Mouse (Mus musculus) kidney, postnatal 0 days (tissue): ENCODE results near the gene Chsy1. TPM values are rescaled to one million over a fixed set of nuclear protein-coding genes. Genes with fewer than 3 reads are reported as not detected.

Experiments used
- ATAC-seq: fragments of 200-750 bp; cut with Nextera tagmentation; replicated peaks from 2 replicates; pipeline ENCODE4 v1.8.0; 2017; ENCODE audit warnings: low read depth, moderate number of reproducible peaks, moderate TSS enrichment, moderate library complexity; ENCODE audit not compliant: low FRiP score
- DNase-seq: peaks from one replicate; pipeline ENCODE4 v3.0.0-alpha.2; 2016; ENCODE audit warnings: low spot score
- H3K27ac ChIP-seq: fragments of 300-500 bp; sonication (generic); 2 replicates; pipeline ENCODE4 v1.5.1; 2014; ENCODE audit warnings: mild to moderate bottlenecking
- H3K27me3 ChIP-seq: fragments of 300-500 bp; sonication (generic); 2 replicates; pipeline ENCODE4 v1.6.1; 2014; ENCODE audit warnings: low read length, mixed read lengths; ENCODE audit not compliant: insufficient read depth
- H3K36me3 ChIP-seq: fragments of 300-500 bp; sonication (generic); 2 replicates; pipeline ENCODE4 v1.6.1; 2014; ENCODE audit warnings: low read length, mixed read lengths; ENCODE audit not compliant: insufficient read depth
- H3K4me1 ChIP-seq: fragments of 300-500 bp; sonication (generic); replicated peaks from 2 replicates; pipeline ENCODE4 v1.6.1; 2014; ENCODE audit warnings: antibody characterized with exemption, low read length, mixed read lengths; ENCODE audit not compliant: insufficient read depth
- H3K4me2 ChIP-seq: fragments of 300-500 bp; sonication (generic); 2 replicates; pipeline ENCODE4 v1.6.1; 2014; ENCODE audit warnings: mild to moderate bottlenecking, low read length, moderate library complexity, mixed read lengths
- H3K4me3 ChIP-seq: fragments of 300-500 bp; sonication (generic); replicated peaks from 2 replicates; pipeline ENCODE4 v1.5.1; 2014; ENCODE audit warnings: low read depth, low read length
- H3K9ac ChIP-seq: fragments of 300-500 bp; sonication (generic); 2 replicates; pipeline ENCODE4 v1.6.1; 2014; ENCODE audit warnings: low read depth, low read length
- H3K9me3 ChIP-seq: fragments of 300-500 bp; sonication (generic); replicated peaks from 2 replicates; pipeline ENCODE4 v1.6.1; 2016; ENCODE audit warnings: low read length, inconsistent platforms, mixed read lengths
- CTCF ChIP-seq: IDR thresholded peaks from 2 replicates; pipeline ENCODE4 v1.5.1; 2016; ENCODE audit warnings: antibody characterized with exemption, low read depth, mild to moderate bottlenecking, moderate library complexity
- WGBS: fragments of 180-500 bp; shearing (Covaris S2); extraction: QIAGEN DNeasy Blood & Tissue Kit; methylation state at CpG from one replicate; pipeline ENCODE4 v1.1.7; 2014; 5-methylcytosine and 5-hydroxymethylcytosine counted together
- polyA plus RNA-seq: library from polyadenylated mRNA; unstranded; fragments of >200 nt; fragmentation: Nextera tagmentation; extraction: Ambion mirVana; gene quantifications from 2 replicates; pipeline ENCODE4 v1.2.1, GENCODE M21; 2015

Gene Chsy1
- polyA plus RNA-seq, 1 experiment from 2014 or later, result 12.0 TPM

DNA sequence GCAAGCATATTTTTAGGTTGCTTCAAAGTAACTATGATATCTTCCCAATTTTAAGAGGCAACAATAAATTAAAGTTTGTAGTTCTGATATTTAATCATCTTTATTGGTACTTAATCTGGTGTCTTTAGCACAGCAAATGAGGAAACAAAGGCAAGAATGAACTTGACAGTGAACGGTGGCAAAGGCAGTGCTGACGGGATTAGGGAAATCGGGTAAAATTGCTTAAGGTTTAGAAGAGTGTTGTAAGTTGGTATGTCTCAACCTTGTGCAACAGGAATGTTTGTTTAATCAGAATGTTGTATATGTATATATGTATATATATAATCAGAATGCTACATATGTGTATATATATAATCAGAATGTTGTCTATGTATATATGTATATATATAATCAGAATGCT, 24.8 kb downstream of the Chsy1 start:
- H3K27ac ChIP-seq, result no peak overlapping the region
- H3K4me1 ChIP-seq, result 0 out of 2 replicates have a peak, but pooled peaks cover 3% of the 10 kb centered on the region
- DNase-seq (no peak), ATAC-seq (no peak)
- no peak overlapping the region for H3K9ac ChIP-seq
- H3K9me3 ChIP-seq, result no peaks in the 10 kb centered on the region
- H3K36me3 ChIP-seq, result no peaks in the 10 kb centered on the region
- no peak overlapping the region for H3K4me2 ChIP-seq
- 92% methylated on average over 3 of the region's 3 CpGs for WGBS
- H3K27me3 ChIP-seq, result no peaks in the 10 kb centered on the region
- TF ChIP-seq CTCF, result no peak
- no peak overlapping the region for H3K4me3 ChIP-seq

DNA sequence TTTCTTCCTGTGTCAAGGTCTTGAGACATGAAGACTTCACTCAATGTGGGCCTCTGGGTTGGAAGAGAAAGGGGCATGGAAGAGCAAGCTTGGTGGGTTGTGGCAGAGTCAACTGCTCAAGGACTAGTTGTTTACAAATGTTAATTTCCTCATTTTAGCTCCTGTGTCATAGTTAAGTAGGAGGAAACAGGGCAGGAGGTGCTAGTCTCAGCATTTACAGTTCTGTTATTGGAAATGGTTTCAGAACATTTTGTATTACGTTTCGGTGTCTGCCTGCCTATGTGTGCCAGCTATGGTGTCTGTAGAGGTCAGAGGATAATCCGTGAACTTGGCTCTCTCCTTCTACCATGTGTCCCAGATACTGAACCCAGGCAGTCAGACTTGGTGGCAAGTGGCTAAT, 26.3 kb downstream of the Chsy1 start:
- Histone ChIP-seq H3K9me3 (no peaks in the 10 kb centered on the region), H3K27ac (no peak overlapping the region), H3K9ac (no peak overlapping the region), H3K4me3 (no peak overlapping the region), H3K36me3 (no peaks in the 10 kb centered on the region), H3K4me2 (no peak overlapping the region), H3K27me3 (no peaks in the 10 kb centered on the region), H3K4me1 (0 out of 2 replicates have a peak, but pooled peaks cover 3% of the 10 kb centered on the region)
- TF ChIP-seq CTCF, result no peak
- 84% methylated on average over 3 of the region's 3 CpGs for WGBS
- ATAC-seq (no peak), DNase-seq (no peak)

DNA sequence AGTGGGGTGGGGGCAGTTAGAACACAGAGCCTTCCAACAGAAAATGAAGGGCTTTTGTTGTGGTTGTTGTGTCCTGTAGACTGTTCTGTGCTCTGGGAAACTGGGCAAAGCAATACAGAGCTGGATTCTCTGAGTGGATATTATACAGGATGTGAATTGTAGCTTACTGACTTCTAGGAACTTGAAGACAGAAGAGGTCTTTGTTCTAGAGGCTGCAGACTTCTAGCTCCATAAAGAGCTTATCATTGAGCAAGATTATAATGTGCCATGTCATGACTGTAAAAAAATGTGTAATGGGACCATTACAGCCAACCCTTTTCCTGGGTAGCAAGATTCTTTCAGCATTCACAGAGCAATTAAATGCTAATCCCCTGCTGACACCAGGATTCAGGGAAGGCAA, 26.9 kb downstream of the Chsy1 start:
- no peak for ATAC-seq
- no peaks in the 10 kb centered on the region for H3K36me3 ChIP-seq
- no peak overlapping the region for H3K4me2 ChIP-seq
- H3K27ac ChIP-seq, result no peak overlapping the region
- no peak for DNase-seq
- TF ChIP-seq CTCF, result no peak
- no peak overlapping the region for H3K9ac ChIP-seq
- H3K9me3 ChIP-seq, result no peaks in the 10 kb centered on the region
- 0 out of 2 replicates have a peak, but pooled peaks cover 3% of the 10 kb centered on the region for H3K4me1 ChIP-seq
- H3K27me3 ChIP-seq, result no peaks in the 10 kb centered on the region
- H3K4me3 ChIP-seq, result no peak overlapping the region

DNA sequence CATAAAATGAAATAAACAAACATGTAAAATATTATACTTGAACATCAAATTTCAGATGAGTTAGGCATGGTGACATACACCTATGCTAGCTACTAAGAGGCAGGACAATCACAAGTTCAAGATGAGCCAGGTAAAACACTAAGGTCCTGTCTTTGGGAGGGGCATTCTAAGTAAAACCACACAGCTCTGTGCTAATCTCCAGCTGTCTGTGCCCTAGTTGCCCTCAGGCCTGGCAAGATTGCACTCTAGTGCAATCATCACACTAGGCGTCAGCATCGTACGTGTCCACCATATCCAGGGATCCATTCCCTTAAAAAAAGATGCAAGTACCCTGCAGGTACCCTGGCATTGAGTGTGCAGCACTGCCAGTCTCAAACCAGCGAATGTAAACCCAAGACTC, 28.0 kb downstream of the Chsy1 start:
- Histone ChIP-seq H3K27me3 (no peaks in the 10 kb centered on the region), H3K9me3 (no peaks in the 10 kb centered on the region), H3K36me3 (no peaks in the 10 kb centered on the region), H3K4me2 (no peak overlapping the region), H3K27ac (no peak overlapping the region), H3K4me3 (no peak overlapping the region), H3K9ac (no peak overlapping the region), H3K4me1 (0 out of 2 replicates have a peak, but pooled peaks cover 3% of the 10 kb centered on the region)
- no peak for DNase-seq
- 92% methylated on average over 4 of the region's 4 CpGs for WGBS
- ATAC-seq, result no peak
- TF ChIP-seq CTCF, result no peak

DNA sequence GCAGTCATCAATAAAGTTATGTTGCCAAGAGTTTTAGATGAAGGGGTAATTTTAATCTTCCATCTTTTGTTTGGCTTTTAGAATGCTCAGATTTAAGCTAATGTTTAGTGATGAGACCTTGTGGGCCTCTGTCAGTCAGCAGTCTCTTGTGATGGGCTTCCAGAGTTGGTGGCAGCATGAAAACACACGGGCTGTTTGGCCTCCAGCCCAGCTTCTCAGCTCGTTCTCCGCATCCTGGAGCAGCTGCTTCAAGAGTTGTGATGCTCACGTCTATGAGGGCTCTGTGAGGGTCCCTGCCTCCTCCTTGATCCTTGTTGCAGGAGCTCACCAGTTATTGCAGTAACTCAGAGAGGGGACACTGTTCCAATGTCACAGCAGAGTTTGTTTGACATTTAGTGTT, 29.0 kb downstream of the Chsy1 start:
- Histone ChIP-seq H3K4me2 (no peak overlapping the region), H3K9ac (no peak overlapping the region), H3K36me3 (no peaks in the 10 kb centered on the region), H3K9me3 (no peaks in the 10 kb centered on the region), H3K4me1 (0 out of 2 replicates have a peak, but pooled peaks cover 3% of the 10 kb centered on the region), H3K27ac (no peak overlapping the region), H3K4me3 (no peak overlapping the region), H3K27me3 (no peaks in the 10 kb centered on the region)
- 41% methylated on average over 4 of the region's 4 CpGs for WGBS
- DNase-seq, result no peak
- no peak for ATAC-seq
- TF ChIP-seq CTCF, result no peak

DNA sequence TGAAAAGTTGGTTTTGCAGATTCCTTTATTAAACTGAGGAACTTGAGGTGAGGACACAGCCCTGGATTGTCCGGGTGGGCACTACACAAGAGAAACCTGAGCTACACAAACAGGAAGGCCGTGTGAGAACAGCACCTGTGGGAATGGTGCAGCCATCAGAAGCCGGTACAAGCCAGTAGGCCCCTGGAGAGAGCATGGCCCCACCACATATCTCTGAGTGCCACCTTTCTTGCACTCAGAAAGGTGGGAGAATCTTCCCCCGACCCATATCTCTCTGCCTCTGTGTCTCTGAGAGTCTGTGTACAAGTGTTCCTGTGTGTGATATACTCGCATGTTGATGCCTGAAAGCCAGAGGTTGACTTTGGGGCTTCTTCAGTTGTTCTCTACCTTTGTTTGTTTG, 29.6 kb downstream of the Chsy1 start:
- no peak overlapping the region for H3K4me2 ChIP-seq
- H3K9ac ChIP-seq, result no peak overlapping the region
- ATAC-seq (no peak), DNase-seq (no peak)
- no peaks in the 10 kb centered on the region for H3K9me3 ChIP-seq
- H3K36me3 ChIP-seq, result no peaks in the 10 kb centered on the region
- TF ChIP-seq CTCF, result no peak
- H3K27me3 ChIP-seq, result no peaks in the 10 kb centered on the region
- no peak overlapping the region for H3K27ac ChIP-seq
- H3K4me1 ChIP-seq, result 0 out of 2 replicates have a peak, but pooled peaks cover 3% of the 10 kb centered on the region
- no peak overlapping the region for H3K4me3 ChIP-seq
- WGBS, result 77% methylated on average over 5 of the region's 5 CpGs

DNA sequence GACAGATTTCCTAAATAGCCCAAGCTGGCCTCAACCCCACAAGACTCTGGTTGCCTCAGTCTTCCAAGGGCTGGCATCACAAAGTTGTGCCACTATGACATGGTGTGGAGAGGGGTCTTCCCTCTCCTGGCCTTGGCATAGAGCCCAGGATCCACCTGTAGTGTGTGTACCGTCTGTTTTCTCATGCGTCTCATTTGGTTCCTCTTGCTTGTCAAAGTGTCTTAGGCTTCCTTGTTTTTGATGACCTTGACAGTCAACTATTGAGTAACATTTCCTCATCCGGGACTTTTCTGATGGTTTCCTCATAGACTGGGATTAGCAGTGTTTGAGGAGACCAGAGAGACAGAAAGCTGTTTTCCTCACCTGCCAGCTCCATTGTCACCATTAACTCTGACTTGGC, 30.8 kb downstream of the Chsy1 start:
- 60% methylated on average over 3 of the region's 3 CpGs for WGBS
- ATAC-seq, result no peak

More for the DNA sequence above, 30.8 kb downstream of the Chsy1 start:
- TF ChIP-seq CTCF, result no peak
- no peak for DNase-seq
- no peak overlapping the region for H3K9ac ChIP-seq
- H3K4me2 ChIP-seq, result no peak overlapping the region
- 0 out of 2 replicates have a peak, but pooled peaks cover under 1% of the 10 kb centered on the region for H3K4me1 ChIP-seq
- no peaks in the 10 kb centered on the region for H3K9me3 ChIP-seq
- H3K27me3 ChIP-seq, result no peaks in the 10 kb centered on the region
- H3K36me3 ChIP-seq, result no peaks in the 10 kb centered on the region
- no peak overlapping the region for H3K27ac ChIP-seq
- H3K4me3 ChIP-seq, result no peak overlapping the region
